Mouse (Mus musculus) E14TG2a.4 (cell line): ENCODE results near the gene Neurl1a.

Experiments used
- H3K27me3 ChIP-seq: 2 replicates; pipeline ENCODE4 v1.6.1; 2014; ENCODE audit warnings: low read length, control low read depth; ENCODE audit not compliant: insufficient read depth
- H3K36me3 ChIP-seq: 2 replicates; pipeline ENCODE4 v1.6.1; 2014; ENCODE audit warnings: low read length, control low read depth; ENCODE audit not compliant: insufficient read depth
- H3K4me1 ChIP-seq: replicated peaks from 2 replicates; pipeline ENCODE4 v1.6.1; 2014; ENCODE audit warnings: low read depth, low read length, control low read depth
- H3K4me3 ChIP-seq: replicated peaks from 2 replicates; pipeline ENCODE4 v1.5.1; 2014; ENCODE audit warnings: mild to moderate bottlenecking, low read length
- H3K9me3 ChIP-seq: 2 replicates; pipeline ENCODE4 v1.6.1; 2014; ENCODE audit warnings: low read length, control low read depth
- CTCF ChIP-seq: conservative IDR thresholded peaks from 2 replicates; pipeline ENCODE4 v1.5.1; 2014; ENCODE audit warnings: low read length
- NANOG ChIP-seq: IDR thresholded peaks from 2 replicates; pipeline ENCODE4 v1.6.1; 2014; ENCODE audit warnings: borderline replicate concordance, low read length, mixed read lengths
- POU5F1 ChIP-seq: IDR thresholded peaks from 2 replicates; pipeline ENCODE4 v1.6.1; 2014; ENCODE audit warnings: low read length, borderline replicate concordance

Gene Neurl1a

GRCm38 (mm10) chr19:47163176-47163744, 15.4 kb upstream of the Neurl1a start:
- H3K4me1 ChIP-seq, result peaks cover 24% of the 10 kb centered on the region
- 0 out of 2 replicates have a peak, but pooled peaks have one; percentile 5 for TF ChIP-seq CTCF
- no peak for TF ChIP-seq POU5F1
- TF ChIP-seq NANOG, result no peak
- no peaks in the 10 kb centered on the region for H3K9me3 ChIP-seq
- H3K4me3 ChIP-seq, result no peak overlapping the region
- H3K27me3 ChIP-seq, result no peaks in the 10 kb centered on the region
- no peaks in the 10 kb centered on the region for H3K36me3 ChIP-seq

- TF ChIP-seq CTCF (no peak), POU5F1 (no peak), NANOG (no peak)
- Histone ChIP-seq H3K4me3 (no peak overlapping the region), H3K27me3 (no peaks in the 10 kb centered on the region), H3K9me3 (peaks cover 13% of the 10 kb centered on the region), H3K4me1 (peaks cover 24% of the 10 kb centered on the region), H3K36me3 (no peaks in the 10 kb centered on the region)
These were observed 11.9 kb upstream of the Neurl1a start for GRCm38 (mm10) chr19:47166758-47167157.

DNA sequence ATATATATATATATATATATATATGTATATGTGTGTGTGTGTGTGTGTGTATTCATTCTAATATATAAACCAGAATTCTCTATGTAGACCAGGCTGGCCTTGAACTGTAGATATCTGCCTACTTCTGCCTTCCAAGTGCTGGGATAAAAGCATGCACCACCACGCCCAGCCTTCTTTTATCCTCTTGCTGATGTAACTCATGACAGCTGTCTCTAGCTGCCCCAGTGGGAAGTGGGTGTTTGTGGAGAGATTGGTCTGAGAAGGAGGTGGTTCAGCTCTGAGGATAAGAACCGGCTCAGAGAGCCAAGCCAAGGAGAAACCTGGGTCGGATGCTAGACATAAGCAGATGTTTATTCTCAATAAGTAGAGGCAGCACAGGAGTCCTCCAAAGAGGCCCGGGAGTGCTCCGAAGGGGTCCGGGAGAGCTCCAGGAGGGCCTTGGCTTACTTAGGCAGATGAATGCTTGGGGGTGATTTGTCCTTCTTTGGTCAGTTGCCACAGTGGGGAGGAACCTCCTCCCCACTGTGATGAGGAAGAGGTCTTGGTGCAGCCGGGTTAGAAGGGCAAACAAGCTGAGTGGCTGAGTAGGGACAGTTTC, 10.9 kb upstream of the Neurl1a start:
- TF ChIP-seq CTCF, result no peak
- no peak for TF ChIP-seq POU5F1
- no peak for TF ChIP-seq NANOG
- Histone ChIP-seq H3K4me1 (peaks cover 28% of the 10 kb centered on the region), H3K9me3 (peaks cover 13% of the 10 kb centered on the region), H3K4me3 (no peak overlapping the region), H3K27me3 (no peaks in the 10 kb centered on the region), H3K36me3 (no peaks in the 10 kb centered on the region)

GRCm38 (mm10) chr19:47168223-47168622, 10.4 kb upstream of the Neurl1a start:
- Histone ChIP-seq H3K9me3 (peaks cover 13% of the 10 kb centered on the region), H3K4me1 (peaks cover 29% of the 10 kb centered on the region), H3K4me3 (no peak overlapping the region), H3K27me3 (no peaks in the 10 kb centered on the region), H3K36me3 (no peaks in the 10 kb centered on the region)
- peak; percentile 67 for TF ChIP-seq CTCF
- no peak for TF ChIP-seq POU5F1
- no peak for TF ChIP-seq NANOG

DNA sequence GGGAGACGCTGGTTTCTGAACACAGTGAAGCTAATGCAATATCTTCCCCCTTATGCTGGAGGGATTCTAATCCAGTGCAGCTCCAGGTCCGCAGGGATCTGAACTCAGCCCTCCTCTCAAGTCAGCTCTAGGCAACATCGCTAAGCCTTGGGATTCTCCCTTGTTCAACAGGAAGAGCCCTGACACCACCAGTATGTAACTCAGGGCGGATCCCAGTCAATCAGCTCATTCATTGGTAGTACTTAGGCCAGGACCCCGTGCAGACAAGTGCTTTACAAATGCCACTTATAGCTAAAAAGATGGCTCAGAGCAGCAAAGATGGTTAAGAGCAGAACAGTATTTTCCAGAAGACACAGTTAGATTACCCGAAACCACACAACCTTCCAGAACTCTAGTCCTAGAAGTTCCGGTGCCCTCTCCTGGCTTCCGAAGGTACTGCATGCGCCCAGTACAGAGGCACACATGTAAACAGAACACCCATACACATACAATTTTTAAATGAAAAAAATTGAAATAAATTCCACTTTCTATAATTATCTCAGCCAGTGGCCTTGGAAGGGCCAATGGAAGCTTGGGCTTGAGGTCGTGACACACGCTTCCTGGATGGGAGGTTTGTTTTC, 9.7 kb upstream of the Neurl1a start:
- Histone ChIP-seq H3K27me3 (peaks cover 3% of the 10 kb centered on the region; the same call in 1 of the 2 replicates), H3K4me1 (peaks cover 26% of the 10 kb centered on the region), H3K36me3 (no peaks in the 10 kb centered on the region), H3K4me3 (no peak overlapping the region), H3K9me3 (peaks cover 13% of the 10 kb centered on the region)
- TF ChIP-seq NANOG (no peak), CTCF (peak; percentile 98)

- no peak overlapping the region for H3K4me3 ChIP-seq
- peaks cover 51% of the 10 kb centered on the region for H3K4me1 ChIP-seq
- H3K9me3 ChIP-seq, result peaks cover 13% of the 10 kb centered on the region
- no peaks in the 10 kb centered on the region for H3K36me3 ChIP-seq
- peaks cover 5% of the 10 kb centered on the region for H3K27me3 ChIP-seq
- no peak for TF ChIP-seq POU5F1
- peak; percentile 40 for TF ChIP-seq CTCF
These were observed 4.1 kb upstream of the Neurl1a start for GRCm38 (mm10) chr19:47174515-47174914.

DNA sequence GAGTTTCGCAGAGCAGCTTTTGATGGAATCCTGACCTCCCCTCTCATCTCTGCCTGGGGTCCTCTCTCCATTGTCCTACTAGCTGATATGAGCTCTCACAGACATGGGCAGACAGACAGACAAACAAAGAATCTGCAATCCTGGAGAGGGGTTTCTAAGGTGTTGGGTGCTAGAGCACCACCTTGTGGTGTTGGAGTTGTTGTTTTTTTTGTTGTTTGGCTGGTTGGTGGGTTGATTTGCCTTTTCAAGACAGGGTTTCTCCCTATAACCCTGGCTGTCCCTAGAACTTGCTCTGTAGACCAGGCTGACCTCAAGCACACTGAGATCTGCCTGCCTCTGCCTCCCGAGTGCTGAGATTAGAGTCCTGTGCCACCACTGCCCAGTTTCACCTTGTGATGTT, 3.1 kb upstream of the Neurl1a start:
- peaks cover 61% of the 10 kb centered on the region for H3K4me1 ChIP-seq
- H3K27me3 ChIP-seq, result peaks cover 14% of the 10 kb centered on the region
- no peaks in the 10 kb centered on the region for H3K36me3 ChIP-seq

GRCm38 (mm10) chr19:47176916-47177505, 1.6 kb upstream of the Neurl1a start:
- H3K4me1 ChIP-seq, result peaks cover 62% of the 10 kb centered on the region
- TF ChIP-seq CTCF (no peak), POU5F1 (no peak), NANOG (no peak)
- H3K9me3 ChIP-seq, result no peaks in the 10 kb centered on the region

More for the DNA sequence above, 3.1 kb upstream of the Neurl1a start:
- Histone ChIP-seq H3K4me3 (no peak overlapping the region), H3K9me3 (peaks cover 6% of the 10 kb centered on the region)
- TF ChIP-seq NANOG (no peak), CTCF (peak; percentile 49)

More at GRCm38 (mm10) chr19:47176916-47177505, 1.6 kb upstream of the Neurl1a start:
- no peaks in the 10 kb centered on the region for H3K36me3 ChIP-seq
- H3K27me3 ChIP-seq, result peaks cover 20% of the 10 kb centered on the region
- peak overlapping the region; percentile 93; the same call in 1 of the 2 replicates for H3K4me3 ChIP-seq
